Mouse (Mus musculus): ENCODE results near the gene Cdh4. TPM values are rescaled to one million over a fixed set of nuclear protein-coding genes. Genes with fewer than 3 reads are reported as not detected.
A peak's percentile ranks its signal among the peaks of the same experiment; 100 is the strongest.

Cdh4 gene
- polyA plus RNA-seq, 1 experiment = 0.36 TPM

GRCm38 (mm10) chr2:179937091-179937490, 494.9 kb downstream of the Cdh4 start:
- H3K27me3 ChIP-seq (ENCODE audit: control insufficient read depth, insufficient read depth, low read length) = no peaks in the 10 kb centered on the region
- H3K36me3 ChIP-seq (ENCODE audit: control insufficient read depth, insufficient read depth, low read length) = peaks cover 1% of the 10 kb centered on the region; the same call in 1 of the 2 replicates
- H3K4me1 ChIP-seq (ENCODE audit: control insufficient read depth, insufficient read depth, low read length) = no peaks in the 10 kb centered on the region
- no peak overlapping the region for H3K27ac ChIP-seq (ENCODE audit: control insufficient read depth, insufficient read depth, low read depth, low read length)
- no peak overlapping the region for H3K4me3 ChIP-seq (ENCODE audit: control insufficient read depth, low read depth, low read length)
- TF ChIP-seq CTCF (IDR thresholded peaks at IDR 0.05; ENCODE audit: control insufficient read depth, insufficient read depth, insufficient replicate concordance, low read depth, low read length) = no peak
- TF ChIP-seq POLR2A (IDR thresholded peaks at IDR 0.05; ENCODE audit: control insufficient read depth, low read depth, low read length) = no peak

GRCm38 (mm10) chr2:179941696-179942095, 499.5 kb downstream of the Cdh4 start:
- TF ChIP-seq CTCF (IDR thresholded peaks at IDR 0.05; ENCODE audit: control insufficient read depth, insufficient read depth, insufficient replicate concordance, low read depth, low read length) (no peak), POLR2A (IDR thresholded peaks at IDR 0.05; ENCODE audit: control insufficient read depth, low read depth, low read length) (no peak)
- Histone ChIP-seq H3K36me3 (ENCODE audit: control insufficient read depth, insufficient read depth, low read length) (no peaks in the 10 kb centered on the region), H3K4me3 (ENCODE audit: control insufficient read depth, low read depth, low read length) (no peak overlapping the region), H3K4me1 (ENCODE audit: control insufficient read depth, insufficient read depth, low read length) (no peaks in the 10 kb centered on the region), H3K27me3 (ENCODE audit: control insufficient read depth, insufficient read depth, low read length) (no peaks in the 10 kb centered on the region), H3K27ac (ENCODE audit: control insufficient read depth, insufficient read depth, low read depth, low read length) (no peak overlapping the region)

GRCm38 (mm10) chr2:179945051-179945450, 502.8 kb downstream of the Cdh4 start:
- Histone ChIP-seq H3K27me3 (ENCODE audit: control insufficient read depth, insufficient read depth, low read length) (no peaks in the 10 kb centered on the region), H3K4me1 (ENCODE audit: control insufficient read depth, insufficient read depth, low read length) (0 out of 2 replicates have a peak, but pooled peaks cover 2% of the 10 kb centered on the region), H3K4me3 (ENCODE audit: control insufficient read depth, low read depth, low read length) (no peak overlapping the region), H3K27ac (ENCODE audit: control insufficient read depth, insufficient read depth, low read depth, low read length) (no peak overlapping the region), H3K36me3 (ENCODE audit: control insufficient read depth, insufficient read depth, low read length) (no peaks in the 10 kb centered on the region)
- TF ChIP-seq CTCF (IDR thresholded peaks at IDR 0.05; ENCODE audit: control insufficient read depth, insufficient read depth, insufficient replicate concordance, low read depth, low read length) (no peak), POLR2A (IDR thresholded peaks at IDR 0.05; ENCODE audit: control insufficient read depth, low read depth, low read length) (no peak)

DNA sequence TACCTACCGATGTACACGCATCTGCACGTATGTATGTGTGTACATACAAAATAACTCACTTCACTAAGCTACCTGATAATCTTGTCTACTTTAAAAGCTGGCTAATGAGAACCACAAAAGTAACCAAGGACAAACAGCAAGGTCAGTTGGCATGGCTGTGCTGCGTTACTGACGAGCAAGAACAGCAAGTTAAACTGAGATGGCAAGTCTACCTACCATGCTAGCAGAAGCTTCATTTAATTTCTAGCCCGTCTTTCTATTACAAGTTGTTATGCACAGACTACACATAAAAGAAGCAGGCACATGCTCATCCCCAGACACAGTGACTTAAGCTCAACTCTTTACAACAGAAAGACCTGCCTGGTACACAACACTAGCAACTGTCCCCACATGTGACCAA, 504.3 kb downstream of the Cdh4 start:
- no peaks in the 10 kb centered on the region for H3K36me3 ChIP-seq (ENCODE audit: control insufficient read depth, insufficient read depth, low read length)
- TF ChIP-seq POLR2A (IDR thresholded peaks at IDR 0.05; ENCODE audit: control insufficient read depth, low read depth, low read length) = no peak
- no peak for TF ChIP-seq CTCF (IDR thresholded peaks at IDR 0.05; ENCODE audit: control insufficient read depth, insufficient read depth, insufficient replicate concordance, low read depth, low read length)

GRCm38 (mm10) chr2:179947607-179948006, 505.4 kb downstream of the Cdh4 start:
- H3K4me3 ChIP-seq (ENCODE audit: control insufficient read depth, low read depth, low read length) = peak overlapping the region; percentile 37
- no peaks in the 10 kb centered on the region for H3K36me3 ChIP-seq (ENCODE audit: control insufficient read depth, insufficient read depth, low read length)
- 0 out of 2 replicates have a peak, but pooled peaks cover 2% of the 10 kb centered on the region for H3K4me1 ChIP-seq (ENCODE audit: control insufficient read depth, insufficient read depth, low read length)
- H3K27ac ChIP-seq (ENCODE audit: control insufficient read depth, insufficient read depth, low read depth, low read length) = no peak overlapping the region
- H3K27me3 ChIP-seq (ENCODE audit: control insufficient read depth, insufficient read depth, low read length) = no peaks in the 10 kb centered on the region
- TF ChIP-seq POLR2A (IDR thresholded peaks at IDR 0.05; ENCODE audit: control insufficient read depth, low read depth, low read length) (no peak), CTCF (IDR thresholded peaks at IDR 0.05; ENCODE audit: control insufficient read depth, insufficient read depth, insufficient replicate concordance, low read depth, low read length) (no peak)

More for the DNA sequence above, 504.3 kb downstream of the Cdh4 start:
- Histone ChIP-seq H3K4me1 (ENCODE audit: control insufficient read depth, insufficient read depth, low read length) (0 out of 2 replicates have a peak, but pooled peaks cover 2% of the 10 kb centered on the region), H3K27me3 (ENCODE audit: control insufficient read depth, insufficient read depth, low read length) (no peaks in the 10 kb centered on the region), H3K27ac (ENCODE audit: control insufficient read depth, insufficient read depth, low read depth, low read length) (no peak overlapping the region), H3K4me3 (ENCODE audit: control insufficient read depth, low read depth, low read length) (no peak overlapping the region)

DNA sequence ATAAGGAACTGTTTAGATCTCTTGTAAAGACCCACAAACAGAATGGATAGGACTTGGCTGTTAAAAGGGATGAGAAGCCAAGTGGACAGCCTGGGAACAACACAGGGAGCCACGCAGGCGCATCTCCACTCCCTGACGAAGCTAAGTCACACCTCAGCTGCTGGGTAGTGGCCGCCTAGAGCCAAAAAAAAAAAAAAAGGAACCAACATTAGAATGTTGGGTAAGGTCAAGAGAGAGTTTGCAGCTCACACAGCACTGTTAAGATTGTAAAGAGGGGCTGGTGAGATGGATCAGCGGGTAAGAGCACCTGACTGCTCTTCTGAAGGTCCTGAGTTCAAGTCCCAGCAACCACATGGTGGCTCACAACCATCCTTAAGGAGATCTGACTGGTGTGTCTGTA, 506.6 kb downstream of the Cdh4 start:
- H3K4me3 ChIP-seq (ENCODE audit: control insufficient read depth, low read depth, low read length) = no peak overlapping the region
- H3K36me3 ChIP-seq (ENCODE audit: control insufficient read depth, insufficient read depth, low read length) = no peaks in the 10 kb centered on the region
- H3K27me3 ChIP-seq (ENCODE audit: control insufficient read depth, insufficient read depth, low read length) = no peaks in the 10 kb centered on the region
- H3K27ac ChIP-seq (ENCODE audit: control insufficient read depth, insufficient read depth, low read depth, low read length) = no peak overlapping the region
- TF ChIP-seq POLR2A (IDR thresholded peaks at IDR 0.05; ENCODE audit: control insufficient read depth, low read depth, low read length) = no peak
- H3K4me1 ChIP-seq (ENCODE audit: control insufficient read depth, insufficient read depth, low read length) = 0 out of 2 replicates have a peak, but pooled peaks cover 2% of the 10 kb centered on the region

Data from testis, adult 2 months (tissue).